Mouse (Mus musculus): ENCODE results near the gene Rbfox1.

Rbfox1 gene

DNA sequence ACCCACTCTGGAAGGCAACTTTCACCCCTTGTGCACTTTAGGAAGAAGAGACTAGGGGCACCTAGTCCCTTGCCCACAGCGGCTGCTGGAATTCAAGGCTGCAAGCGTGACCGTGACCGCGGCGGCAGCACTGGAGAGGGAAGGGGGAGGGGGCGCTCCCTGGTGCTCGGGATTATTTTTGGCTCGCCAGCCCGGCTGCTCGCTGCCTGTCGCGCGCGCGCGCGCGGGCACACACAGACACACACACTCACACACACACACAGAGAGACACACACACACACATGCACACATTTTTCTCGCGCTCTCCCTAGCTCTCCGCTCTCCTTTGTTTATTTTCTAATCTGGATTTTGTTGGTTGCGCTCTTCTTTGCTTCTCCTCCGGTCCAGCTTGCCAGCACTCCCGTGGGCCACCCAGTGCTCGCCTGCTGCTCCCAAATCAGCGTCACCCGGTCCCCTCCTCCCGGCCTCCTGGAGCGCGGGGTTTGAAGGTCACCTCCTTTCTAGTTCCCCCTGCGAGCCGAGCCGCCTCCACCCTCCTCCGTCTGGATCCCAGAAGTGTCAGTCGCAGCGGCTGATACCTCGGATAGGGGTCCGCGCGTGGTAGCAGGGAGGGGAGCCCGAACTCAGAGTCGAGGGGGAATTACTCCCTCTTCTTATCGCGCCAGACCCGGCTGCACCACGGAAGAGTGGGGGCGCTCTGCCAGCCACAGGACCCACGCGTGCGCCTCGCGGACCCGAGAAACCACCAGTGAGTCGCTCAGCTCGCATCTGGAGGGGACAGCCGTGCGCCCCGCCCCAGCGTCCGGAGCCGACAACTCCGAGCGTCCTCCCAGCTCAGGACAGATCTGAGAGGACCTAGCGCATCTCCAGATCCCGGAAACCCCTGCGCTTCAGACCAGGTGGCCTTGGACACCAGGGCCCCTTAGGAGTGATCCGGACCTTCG, at the start of gene Rbfox1:
Gene Rbfox1 (plus strand): TSS at position 610 of the 944 bp plus-strand sequence.
- DNase-seq (ENCODE audit: low spot score) = peak; percentile 63

GRCm38 (mm10) chr16:5836744-5837143, 48.4 kb upstream of the Rbfox1 start:
- no peak for DNase-seq (ENCODE audit: low spot score)

DNA sequence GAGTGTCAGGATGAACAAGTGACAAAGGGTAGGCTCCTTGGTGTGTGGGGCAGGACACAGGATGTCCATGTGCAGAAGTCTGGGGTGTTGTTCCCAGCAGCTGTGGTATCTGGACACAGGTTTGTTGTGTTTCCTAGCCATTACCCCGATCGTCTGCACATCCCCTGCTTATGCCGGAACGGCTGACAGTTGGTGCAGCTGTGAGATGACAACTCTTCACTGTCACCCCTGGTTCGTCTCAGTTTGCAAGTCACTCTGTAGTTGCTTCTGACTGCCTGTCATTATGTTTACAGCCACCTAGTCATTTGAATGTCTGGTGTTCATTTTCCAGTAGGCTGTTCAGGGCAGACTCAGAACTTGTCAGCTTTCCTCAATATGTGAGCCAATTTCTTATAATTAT, 44.0 kb upstream of the Rbfox1 start:
- DNase-seq (ENCODE audit: low spot score) = no peak

GRCm38 (mm10) chr16:5845645-5846044, 39.5 kb upstream of the Rbfox1 start:
- no peak for DNase-seq (ENCODE audit: low spot score)

DNA sequence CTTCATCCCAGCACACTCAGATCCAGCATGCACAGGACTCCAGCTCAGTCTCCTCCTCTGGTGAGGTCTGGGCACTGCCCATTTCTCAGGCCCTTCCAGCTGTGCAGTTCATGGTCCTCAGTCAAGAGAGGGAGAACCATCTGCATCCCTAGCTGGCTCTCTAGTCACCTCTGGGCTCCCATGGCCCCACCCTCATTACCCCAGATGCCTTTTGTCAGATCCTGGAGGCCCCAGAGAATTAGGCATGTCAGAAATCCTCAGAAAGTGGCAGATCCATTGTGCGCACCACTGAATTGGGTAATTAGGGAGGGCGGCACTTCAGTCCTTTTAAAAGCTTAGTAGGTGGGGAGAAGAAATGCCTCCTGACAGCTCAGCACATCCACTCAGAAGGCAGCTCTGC, 32.1 kb upstream of the Rbfox1 start:
- DNase-seq (ENCODE audit: low spot score) = no peak

- DNase-seq (ENCODE audit: low spot score) = no peak
Observed at GRCm38 (mm10) chr16:5864350-5864749, 20.8 kb upstream of the Rbfox1 start.

DNA sequence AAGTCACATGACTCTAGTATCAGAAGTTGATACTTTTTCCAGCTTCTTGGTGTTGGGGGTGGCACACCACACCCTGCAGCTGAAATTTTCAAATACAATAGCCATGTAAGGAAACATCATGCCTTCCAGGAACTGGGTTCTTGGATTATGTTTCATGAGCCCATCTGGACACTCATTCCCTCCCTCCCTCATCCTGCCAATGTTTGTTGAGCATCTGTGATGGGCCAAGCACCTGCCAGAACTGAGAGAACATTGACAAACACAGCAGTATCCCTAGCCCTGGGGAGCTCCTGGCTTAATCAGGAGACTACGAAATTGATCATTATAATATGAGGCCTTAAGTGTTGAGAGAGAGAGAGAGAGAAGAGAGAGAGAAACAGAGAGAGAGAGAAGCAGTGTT, 18.2 kb upstream of the Rbfox1 start:
- peak; percentile 49 for DNase-seq (ENCODE audit: low spot score)

DNA sequence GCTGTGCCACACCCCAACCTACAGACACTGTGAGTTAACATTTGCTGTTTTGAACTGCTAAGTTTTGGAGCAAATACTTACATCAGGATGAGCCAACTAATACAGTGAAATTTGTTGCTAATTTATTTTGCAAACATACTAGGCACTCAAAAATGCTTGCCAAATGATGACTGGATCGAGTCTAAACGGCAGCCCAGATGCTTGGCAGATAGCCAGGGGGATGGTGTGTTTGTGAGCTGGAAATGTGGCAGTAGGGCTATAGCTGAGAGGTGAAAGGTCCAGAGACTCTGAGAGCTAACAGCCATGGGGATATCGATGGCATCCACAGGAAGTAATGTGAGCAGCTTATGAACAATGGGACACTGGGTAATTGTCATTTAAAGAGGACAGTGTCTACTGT, 14.8 kb upstream of the Rbfox1 start:
- no peak for DNase-seq (ENCODE audit: low spot score)

- DNase-seq (ENCODE audit: low spot score) = peak; percentile 59
Observed at GRCm38 (mm10) chr16:5881820-5882219, 3.3 kb upstream of the Rbfox1 start.

DNA sequence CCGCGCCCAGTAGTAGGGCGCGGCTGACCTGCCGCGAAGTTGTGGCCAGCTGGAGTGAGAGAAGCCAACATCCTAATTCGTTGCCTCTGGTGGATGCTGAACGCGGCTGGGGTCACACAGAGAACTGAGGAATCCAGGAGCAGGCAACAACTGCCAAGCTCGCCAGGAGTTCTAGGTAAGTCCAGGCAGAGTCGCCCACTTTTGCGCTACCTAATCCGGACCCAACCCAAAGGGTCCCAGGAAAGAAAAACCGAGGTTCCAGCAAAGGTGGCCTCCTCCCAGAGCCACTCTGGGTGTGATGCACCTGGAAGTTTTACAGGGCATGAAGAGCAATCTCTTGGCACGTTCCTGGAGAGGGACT, 515 bp downstream of the Rbfox1 start:
- DNase-seq (ENCODE audit: low spot score) = no peak

GRCm38 (mm10) chr16:5895564-5895963, 10.4 kb downstream of the Rbfox1 start:
- DNase-seq (ENCODE audit: low spot score) = no peak

GRCm38 (mm10) chr16:5898330-5898729, 13.2 kb downstream of the Rbfox1 start:
- no peak for DNase-seq (ENCODE audit: low spot score)

DNA sequence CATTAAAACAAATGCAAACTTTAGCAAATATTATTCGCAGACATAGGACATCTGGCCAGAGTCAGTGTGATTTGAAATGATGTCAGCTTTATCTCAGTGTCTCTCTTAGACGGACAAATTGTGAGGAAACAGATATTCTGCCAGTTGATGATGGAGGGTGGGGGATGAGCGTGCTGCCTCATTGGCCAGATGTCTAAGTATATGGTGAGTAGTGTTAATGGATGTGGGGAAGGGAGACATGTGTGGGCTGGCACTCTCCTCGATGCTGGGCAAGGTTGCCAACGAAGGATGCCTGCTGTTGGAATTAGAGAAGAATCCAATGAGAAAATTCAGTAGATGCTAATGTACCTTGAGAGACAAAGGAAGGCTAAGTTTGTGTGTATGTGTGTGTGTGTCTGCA, 25.6 kb downstream of the Rbfox1 start:
- peak; percentile 32 for DNase-seq (ENCODE audit: low spot score)

GRCm38 (mm10) chr16:5911880-5912327, 26.7 kb downstream of the Rbfox1 start:
- peak; percentile 65 for DNase-seq (ENCODE audit: low spot score)

DNA sequence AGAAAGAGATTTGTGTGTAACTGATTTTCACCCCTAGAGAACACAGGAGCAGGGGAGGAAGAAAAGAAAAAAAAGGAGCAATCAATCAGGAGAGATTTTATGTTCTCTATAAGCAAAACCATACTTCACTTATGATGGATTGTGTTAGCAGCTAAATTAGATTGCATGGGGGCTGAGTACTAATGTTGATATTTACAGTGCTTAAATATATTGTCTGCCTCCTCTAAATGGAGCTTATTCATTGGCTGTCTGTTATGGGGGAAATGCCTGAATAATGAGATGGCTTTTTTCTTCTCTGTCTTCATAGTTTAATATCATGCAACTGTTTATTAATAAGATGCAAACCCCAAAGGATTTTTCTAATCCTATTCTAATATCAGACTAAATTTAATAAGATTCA, 32.8 kb downstream of the Rbfox1 start:
- no peak for DNase-seq (ENCODE audit: low spot score)

DNA sequence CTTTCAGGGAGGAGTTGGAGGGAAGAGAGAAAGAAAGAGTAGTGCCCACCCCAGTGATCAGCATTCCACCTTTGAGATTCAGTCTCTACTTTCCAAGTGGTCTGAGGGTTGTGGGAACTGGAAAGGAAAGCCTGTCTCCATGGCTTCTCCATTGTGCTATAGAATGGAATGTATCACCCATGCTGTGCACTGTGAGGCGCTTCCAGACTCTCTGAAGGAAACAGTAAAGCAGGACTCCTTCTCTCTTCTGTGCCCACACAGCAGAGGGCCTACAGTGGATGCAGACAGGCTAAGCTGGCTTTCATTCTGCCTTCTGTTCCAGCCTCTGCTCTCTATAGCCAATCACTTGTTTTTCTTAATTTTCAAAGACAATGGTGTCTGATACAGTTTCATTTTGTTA, 41.8 kb downstream of the Rbfox1 start:
- DNase-seq (ENCODE audit: low spot score) = no peak

DNA sequence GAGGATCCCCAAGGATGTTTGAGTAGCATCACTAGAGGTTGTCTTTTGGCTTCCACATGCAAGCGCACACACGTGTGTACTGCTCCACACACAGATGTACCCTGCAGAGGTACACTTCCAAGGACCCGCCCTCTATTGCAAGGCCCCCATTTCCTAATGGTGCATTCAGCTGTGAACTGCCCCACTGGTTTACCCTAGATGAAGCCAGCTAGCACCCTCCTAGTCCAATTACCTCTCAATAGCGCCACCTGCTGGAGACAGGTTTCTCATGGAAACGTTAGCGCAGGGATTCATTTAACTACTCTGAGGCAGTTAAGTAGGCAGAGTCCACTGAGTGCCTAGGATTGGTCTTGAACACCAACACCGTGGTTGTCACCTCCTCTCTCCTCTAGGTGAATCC, 46.5 kb downstream of the Rbfox1 start:
- peak; percentile 91 for DNase-seq (ENCODE audit: low spot score)

DNA sequence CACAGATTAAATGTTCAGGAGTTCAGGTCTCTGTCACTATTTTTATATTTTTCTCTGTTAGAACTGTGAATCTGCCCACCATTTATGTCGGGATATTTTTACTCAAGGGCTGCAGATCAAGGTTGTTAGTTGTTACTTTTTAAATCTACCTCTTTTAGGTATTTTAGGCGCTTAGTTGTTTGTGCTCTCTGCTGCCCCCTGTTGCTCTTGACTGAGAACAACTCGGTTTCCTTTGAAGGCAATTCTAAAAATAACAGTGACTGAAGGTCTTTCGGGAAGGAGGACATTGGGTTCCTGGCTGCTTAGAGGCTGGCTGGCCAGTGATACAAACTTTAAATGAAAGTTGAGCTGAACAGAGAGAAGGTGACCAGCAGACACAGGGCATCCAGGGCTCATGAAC, 54.9 kb downstream of the Rbfox1 start:
- DNase-seq (ENCODE audit: low spot score) = no peak

- DNase-seq (ENCODE audit: low spot score) = peak; percentile 56
Observed at GRCm38 (mm10) chr16:5945682-5946081, 60.5 kb downstream of the Rbfox1 start.

GRCm38 (mm10) chr16:5953106-5953505, 68.0 kb downstream of the Rbfox1 start:
- DNase-seq (ENCODE audit: low spot score) = no peak

DNA sequence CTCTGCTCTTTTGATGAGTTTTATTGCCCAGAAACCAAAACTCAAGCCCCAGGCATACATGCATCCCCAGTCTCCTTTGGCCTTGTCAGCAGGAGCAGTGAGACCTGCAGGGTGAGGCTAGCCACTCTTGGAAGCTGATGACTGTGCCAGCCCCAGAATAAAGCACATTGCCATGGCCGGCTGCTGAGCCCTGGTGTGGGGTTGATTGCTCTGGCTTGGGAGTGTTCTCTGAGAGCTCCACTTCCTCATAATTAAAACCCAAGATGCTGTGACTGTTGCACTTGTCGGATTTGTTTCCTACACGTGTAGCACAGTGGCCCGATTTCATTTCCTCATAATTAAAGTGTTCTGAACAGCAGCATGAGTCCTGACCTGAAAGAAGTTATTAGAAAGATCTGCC, 72.3 kb downstream of the Rbfox1 start:
- no peak for DNase-seq (ENCODE audit: low spot score)

GRCm38 (mm10) chr16:5961786-5962185, 76.6 kb downstream of the Rbfox1 start:
- peak; percentile 19 for DNase-seq (ENCODE audit: low spot score)

- no peak for DNase-seq (ENCODE audit: low spot score)
Observed at GRCm38 (mm10) chr16:5974172-5974571, 89.0 kb downstream of the Rbfox1 start.

All from layer of hippocampus, adult 11-12 months (tissue).